Mouse (Mus musculus) stomach, postnatal 0 days (tissue): ENCODE measurements around the gene Nt5e. TPM values are rescaled to one million over a fixed set of nuclear protein-coding genes. Genes with fewer than 3 reads are reported as not detected.
A peak's percentile ranks its signal among the peaks of the same experiment; 100 is the strongest.

Source experiments
- ATAC-seq: fragments of 200-750 bp; cut with Nextera tagmentation; 2 replicates; pipeline ENCODE4 v1.8.0; 2017; ENCODE audit not compliant: low FRiP score, low TSS enrichment
- DNase-seq: peaks from one replicate; pipeline ENCODE4 v3.0.0-alpha.2; 2016; ENCODE audit warnings: low spot score
- H3K27ac ChIP-seq: fragments of 300-500 bp; sonication (generic); replicated peaks from 2 replicates; pipeline ENCODE4 v1.5.1; 2014; ENCODE audit warnings: mild to moderate bottlenecking, control low read depth
- H3K27me3 ChIP-seq: fragments of 300-500 bp; sonication (generic); 2 replicates; pipeline ENCODE4 v1.6.1; 2014; ENCODE audit warnings: low read length; ENCODE audit not compliant: control insufficient read depth, insufficient read depth
- H3K36me3 ChIP-seq: fragments of 300-500 bp; sonication (generic); 2 replicates; pipeline ENCODE4 v1.6.1; 2014; ENCODE audit warnings: low read length, mixed read lengths; ENCODE audit not compliant: control insufficient read depth, insufficient read depth
- H3K4me1 ChIP-seq: fragments of 300-500 bp; sonication (generic); replicated peaks from 2 replicates; pipeline ENCODE4 v1.6.1; 2014; ENCODE audit warnings: antibody characterized with exemption; ENCODE audit not compliant: control insufficient read depth, insufficient read depth
- H3K4me2 ChIP-seq: fragments of 300-500 bp; sonication (generic); replicated peaks from 2 replicates; pipeline ENCODE4 v1.6.1; 2014; ENCODE audit warnings: low read depth, mild to moderate bottlenecking, control low read depth, moderate library complexity
- H3K4me3 ChIP-seq: fragments of 300-500 bp; sonication (generic); 2 replicates; pipeline ENCODE4 v1.5.1; 2014; ENCODE audit warnings: low read depth, low read length, control low read depth
- H3K9ac ChIP-seq: fragments of 300-500 bp; sonication (generic); 2 replicates; pipeline ENCODE4 v1.6.1; 2014; ENCODE audit warnings: mild to moderate bottlenecking, low read length, control low read depth, mixed read lengths
- H3K9me3 ChIP-seq: fragments of 300-500 bp; sonication (generic); 2 replicates; pipeline ENCODE4 v1.6.1; 2016; ENCODE audit warnings: low read length; ENCODE audit not compliant: control insufficient read depth
- CTCF ChIP-seq: IDR thresholded peaks from 2 replicates; pipeline ENCODE4 v1.5.1; 2016; ENCODE audit warnings: antibody characterized with exemption, low read depth, mild to moderate bottlenecking, moderate library complexity
- EP300 ChIP-seq: optimal IDR thresholded peaks from 2 replicates; pipeline ENCODE3; 2016; ENCODE audit warnings: antibody characterized with exemption
- WGBS: fragments of 180-500 bp; shearing (Covaris S2); extraction: QIAGEN DNeasy Blood & Tissue Kit; methylation state at CpG from one replicate; pipeline ENCODE4 v1.1.7; 2014; 5-methylcytosine and 5-hydroxymethylcytosine counted together
- polyA plus RNA-seq: library from polyadenylated mRNA; unstranded; fragments of >200 nt; fragmentation: Nextera tagmentation; extraction: Ambion mirVana; gene quantifications from 2 replicates; pipeline ENCODE4 v1.2.1, GENCODE M21; 2015

Gene Nt5e
- 52.7 and 55.9 TPM in 2 replicates for polyA plus RNA-seq

- peak; percentile 91 for DNase-seq
Measured at GRCm38 (mm10) chr9:88326930-88327901, at the start of gene Nt5e. Gene Nt5e, plus strand, starts transcription at chr9:88327197.

GRCm38 (mm10) chr9:88277588-88277987, 49.4 kb upstream of the Nt5e start:
- 70% methylated on average over 4 of the region's 4 CpGs for WGBS
- TF ChIP-seq CTCF = no peak
- TF ChIP-seq EP300 = no peak
- H3K9ac ChIP-seq = no peak overlapping the region
- DNase-seq = no peak
- no peak overlapping the region for H3K4me3 ChIP-seq
- H3K4me2 ChIP-seq = no peak overlapping the region
- H3K27me3 ChIP-seq = no peaks in the 10 kb centered on the region
- H3K4me1 ChIP-seq = no peaks in the 10 kb centered on the region
- H3K36me3 ChIP-seq = no peaks in the 10 kb centered on the region
- no peak overlapping the region for H3K27ac ChIP-seq
- H3K9me3 ChIP-seq = no peaks in the 10 kb centered on the region
- no peak for ATAC-seq

More at GRCm38 (mm10) chr9:88326930-88327901, at the start of gene Nt5e:
- ATAC-seq = peak; percentile 96
- Histone ChIP-seq H3K36me3 (no peaks in the 10 kb centered on the region), H3K9me3 (no peaks in the 10 kb centered on the region), H3K4me1 (0 out of 2 replicates have a peak, but pooled peaks cover 3% of the 10 kb centered on the region), H3K4me2 (peak within 1 kb of the TSS; percentile 80), H3K9ac (peak within 1 kb of the TSS; percentile 68), H3K4me3 (peak within 1 kb of the TSS; percentile 61), H3K27ac (peak within 1 kb of the TSS; percentile 83), H3K27me3 (no peaks in the 10 kb centered on the region)
- 2% methylated on average over 54 of the region's 66 CpGs for WGBS
- no peak; the same call in 1 of the 2 replicates for TF ChIP-seq CTCF
- no peak for TF ChIP-seq EP300

- Histone ChIP-seq H3K9ac (no peak overlapping the region), H3K36me3 (no peaks in the 10 kb centered on the region), H3K4me3 (no peak overlapping the region), H3K27me3 (no peaks in the 10 kb centered on the region), H3K9me3 (no peaks in the 10 kb centered on the region), H3K4me1 (no peaks in the 10 kb centered on the region), H3K4me2 (no peak overlapping the region), H3K27ac (no peak overlapping the region)
- 61% methylated on average over 2 of the region's 2 CpGs for WGBS
- TF ChIP-seq EP300 (no peak), CTCF (no peak)
- DNase-seq (no peak), ATAC-seq (no peak)
Measured at GRCm38 (mm10) chr9:88279728-88280127, 47.3 kb upstream of the Nt5e start.

- no peak overlapping the region for H3K27ac ChIP-seq
- WGBS = 77% methylated on average over 7 of the region's 7 CpGs
- H3K36me3 ChIP-seq = no peaks in the 10 kb centered on the region
- ATAC-seq = no peak
- no peaks in the 10 kb centered on the region for H3K27me3 ChIP-seq
- TF ChIP-seq EP300 (no peak), CTCF (no peak)
- no peak overlapping the region for H3K4me3 ChIP-seq
- H3K9ac ChIP-seq = no peak overlapping the region
- H3K4me1 ChIP-seq = no peaks in the 10 kb centered on the region
- no peak overlapping the region for H3K4me2 ChIP-seq
- no peak for DNase-seq
- H3K9me3 ChIP-seq = no peaks in the 10 kb centered on the region
Measured at GRCm38 (mm10) chr9:88289568-88290168, 37.3 kb upstream of the Nt5e start.

- 72% methylated on average over 2 of the region's 2 CpGs for WGBS
- DNase-seq (no peak), ATAC-seq (peak; percentile 93)
- Histone ChIP-seq H3K4me1 (no peaks in the 10 kb centered on the region), H3K4me3 (no peak overlapping the region), H3K27ac (no peak overlapping the region), H3K27me3 (no peaks in the 10 kb centered on the region), H3K4me2 (no peak overlapping the region), H3K9ac (no peak overlapping the region), H3K9me3 (no peaks in the 10 kb centered on the region), H3K36me3 (no peaks in the 10 kb centered on the region)
- TF ChIP-seq CTCF = no peak
- no peak for TF ChIP-seq EP300
Measured at GRCm38 (mm10) chr9:88292836-88293370, 34.1 kb upstream of the Nt5e start.
